Mouse (Mus musculus) neutrophil, adult 5-6 weeks (primary cell): ENCODE measurements around the gene Surf6. TPM values are rescaled to one million over a fixed set of nuclear protein-coding genes. Genes with fewer than 3 reads are reported as not detected.
A peak's percentile ranks its signal among the peaks of the same experiment; 100 is the strongest.
"Not testable (repeated sequence)": the region's sequence is repeated elsewhere in the genome, so short reads cannot be mapped to it uniquely, and the experiment has no call there.

ENCODE experiments used
- ATAC-seq: fragments of 151-379, 151-347 bp; 2 replicates; pipeline ENCODE4 v1.8.0; 2017; ENCODE audit warnings: mild to moderate bottlenecking, moderate TSS enrichment; ENCODE audit not compliant: insufficient number of reproducible peaks, poor library complexity, low FRiP score, severe bottlenecking; ENCODE audit errors: extremely low read depth
- total RNA-seq: library from RNA; stranded (forward); fragments of 200-1000 nt; gene quantifications from 2 replicates; pipeline ENCODE4 v1.2.3, GENCODE M21; 2017

The Surf6 gene
- total RNA-seq, 1 experiment from 2014 or later = 46.4 TPM

DNA sequence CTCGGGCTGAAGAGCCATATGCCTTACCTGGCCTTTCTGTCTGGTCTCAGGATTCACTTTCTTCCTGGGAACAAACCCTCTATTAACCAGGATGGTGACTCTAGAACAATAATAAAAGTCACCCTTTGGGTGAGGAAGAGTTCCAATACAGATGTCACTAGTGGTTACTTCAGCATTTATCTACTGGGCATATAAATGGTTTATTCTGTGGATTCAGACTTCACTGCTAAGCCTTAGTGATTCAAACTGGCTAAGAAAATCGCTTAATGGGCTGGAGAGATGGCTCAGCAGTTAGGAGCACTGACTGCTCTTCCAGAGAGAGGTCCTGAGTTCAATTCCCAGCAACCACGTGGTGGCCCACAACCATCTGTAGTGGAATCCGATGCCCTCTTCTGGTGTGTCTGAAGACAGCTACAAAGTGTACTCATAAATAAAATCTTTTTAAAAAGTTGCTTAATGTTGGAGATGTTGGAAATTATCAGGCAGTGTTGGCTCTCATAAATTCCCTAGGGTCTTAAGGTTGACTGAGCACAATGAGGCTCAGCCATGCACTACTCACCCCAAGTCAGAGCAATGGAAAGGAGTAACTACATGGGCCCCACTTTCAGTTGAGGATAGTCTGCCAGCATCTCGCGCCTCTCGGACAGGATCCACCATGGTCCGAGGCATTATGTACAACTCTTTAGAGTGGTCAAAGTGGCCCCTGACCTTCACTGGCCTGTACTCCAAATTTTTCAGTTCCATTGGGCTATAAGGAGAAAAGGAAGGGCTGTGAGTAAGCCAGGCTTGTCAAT lies 11.7 kb upstream of the Surf6 start:
- no peak for ATAC-seq

DNA sequence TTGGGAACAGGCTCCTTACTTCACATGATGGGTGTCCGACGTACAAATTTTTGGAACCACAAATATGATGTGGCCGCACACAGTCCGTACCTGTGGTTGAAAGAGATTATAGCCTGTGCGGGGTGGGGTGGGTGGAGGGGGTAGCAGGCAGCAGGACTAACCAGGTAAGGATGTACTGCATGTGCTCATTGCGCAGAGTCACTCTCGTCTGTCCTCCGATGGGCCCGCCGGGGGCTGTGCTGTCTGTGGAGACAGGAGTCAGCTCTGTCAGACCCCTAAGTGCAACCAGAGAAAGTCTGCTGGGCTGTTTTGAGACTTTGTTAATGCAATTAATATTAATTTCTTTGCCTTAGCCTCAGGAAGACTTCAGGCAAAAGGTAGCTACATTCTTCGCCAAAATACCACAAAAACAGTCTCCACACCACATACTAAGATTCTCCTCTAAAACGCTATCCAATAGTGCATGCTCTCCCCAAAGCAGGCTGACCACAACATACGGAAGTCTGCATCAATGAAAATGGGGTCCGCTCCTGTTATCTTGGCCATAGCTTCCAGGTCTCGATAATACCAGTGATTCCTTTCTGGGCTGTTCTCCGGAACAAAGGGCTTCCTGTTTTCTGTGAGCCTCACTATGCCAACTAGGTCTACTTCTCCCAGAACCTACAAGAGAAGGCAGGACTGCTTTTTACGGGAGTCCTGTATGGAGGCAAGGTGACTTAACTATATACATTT lies 10.9 kb upstream of the Surf6 start:
- no peak for ATAC-seq

DNA sequence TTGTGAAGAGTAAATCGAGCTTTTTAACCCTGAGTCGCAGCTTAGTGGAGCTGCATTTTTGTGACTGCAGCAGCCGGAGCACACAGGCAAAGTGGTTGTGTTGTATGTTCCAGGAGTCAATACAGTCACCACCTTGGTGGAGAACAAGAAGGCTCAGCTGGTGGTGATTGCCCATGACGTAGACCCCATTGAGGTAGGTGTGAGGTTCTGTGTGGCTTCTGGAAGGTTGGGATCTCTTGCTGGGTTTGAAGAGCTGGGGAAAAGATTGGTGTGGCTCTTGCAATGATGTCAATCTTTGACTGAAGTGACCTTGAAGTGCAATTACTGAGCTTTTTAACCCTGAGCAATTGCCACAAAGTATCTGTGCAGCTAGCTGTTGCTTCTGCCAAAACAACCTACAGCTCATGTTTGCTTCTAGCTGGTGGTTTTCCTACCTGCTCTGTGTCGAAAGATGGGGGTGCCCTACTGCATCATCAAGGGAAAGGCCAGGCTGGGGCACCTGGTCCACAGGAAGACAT lies 9.6 kb upstream of the Surf6 start:
- no peak for ATAC-seq

DNA sequence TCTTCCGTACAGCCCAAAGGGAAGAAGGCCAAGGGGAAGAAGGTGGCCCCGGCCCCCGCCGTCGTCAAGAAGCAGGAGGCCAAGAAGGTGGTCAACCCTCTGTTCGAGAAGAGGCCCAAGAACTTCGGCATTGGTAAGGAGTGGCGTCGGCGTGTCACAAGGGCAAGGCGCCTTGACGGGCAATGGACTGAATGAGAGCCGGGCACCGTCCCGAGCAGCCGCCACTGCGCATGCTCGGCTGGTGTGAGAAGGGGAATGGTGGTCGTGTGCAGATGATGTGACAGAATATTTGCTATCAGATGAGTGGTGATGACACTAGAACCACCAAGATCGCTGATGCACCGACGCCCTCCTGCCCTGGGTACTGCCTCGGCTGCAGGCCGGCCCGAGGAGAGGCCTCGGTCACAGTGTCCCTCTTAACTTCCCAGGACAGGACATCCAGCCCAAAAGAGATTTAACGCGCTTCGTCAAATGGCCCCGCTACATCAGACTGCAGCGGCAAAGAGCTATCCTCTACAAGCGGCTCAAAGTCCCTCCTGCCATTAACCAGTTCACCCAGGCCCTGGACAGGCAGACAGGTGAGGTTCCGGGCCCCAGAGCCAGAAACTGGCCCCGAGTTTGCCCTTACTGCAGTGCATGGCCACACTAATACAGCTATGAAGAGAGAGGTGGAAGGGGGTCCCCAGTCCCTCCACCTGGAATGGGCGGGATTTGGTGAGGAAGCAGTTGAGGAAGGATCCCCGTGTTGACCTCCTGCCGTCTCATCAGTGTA lies 8.5 kb upstream of the Surf6 start:
- no peak for ATAC-seq

DNA sequence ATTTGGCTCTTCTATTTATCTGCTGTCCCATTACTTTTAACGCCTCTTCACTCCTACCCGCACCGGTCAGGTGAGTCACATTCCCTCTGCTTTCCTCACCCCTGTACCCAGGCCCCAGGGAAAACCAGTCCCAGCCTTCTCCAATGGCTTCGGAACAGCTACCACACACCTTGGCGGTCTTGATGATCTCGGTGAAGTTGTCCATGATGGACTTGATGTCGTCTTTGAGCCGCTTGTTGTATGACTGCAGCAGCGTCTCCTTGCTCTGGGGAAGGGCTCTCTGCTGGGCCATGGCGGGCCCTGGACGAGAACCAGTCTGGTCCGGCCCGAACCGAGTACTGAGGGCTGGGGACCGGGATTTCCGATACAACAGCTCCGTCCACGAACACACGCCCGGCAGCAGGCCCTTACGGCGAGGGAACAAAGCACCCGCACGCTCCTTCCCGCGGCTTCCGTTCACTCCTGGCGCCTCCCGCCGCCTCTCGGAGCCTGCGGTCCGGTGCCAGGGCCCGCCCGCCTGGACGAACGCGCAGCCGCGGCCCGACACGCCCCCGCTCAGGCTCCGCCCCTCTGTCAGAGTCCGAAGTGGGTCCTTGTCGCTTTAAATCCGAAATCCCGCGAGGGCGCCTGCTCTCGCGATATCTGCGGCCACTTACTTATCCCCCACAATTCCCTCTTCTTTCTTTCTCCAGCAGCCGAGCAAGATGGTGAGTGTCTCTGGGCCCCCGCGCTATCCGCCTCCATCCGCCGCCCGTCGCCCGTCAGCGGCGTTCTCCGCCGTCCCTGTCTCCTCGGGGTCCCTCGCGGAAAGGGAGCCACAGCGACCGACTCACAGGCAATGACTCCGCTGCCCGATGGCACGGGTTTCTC lies 7.7 kb upstream of the Surf6 start, which contains the start of the genes Med22 and Rpl7a:
Med22 (minus strand) TSS at position 554 of the 870 bp plus-strand sequence.
Rpl7a (plus strand) TSS at position 641 of the 870 bp plus-strand sequence.
- peak; percentile 82 for ATAC-seq

DNA sequence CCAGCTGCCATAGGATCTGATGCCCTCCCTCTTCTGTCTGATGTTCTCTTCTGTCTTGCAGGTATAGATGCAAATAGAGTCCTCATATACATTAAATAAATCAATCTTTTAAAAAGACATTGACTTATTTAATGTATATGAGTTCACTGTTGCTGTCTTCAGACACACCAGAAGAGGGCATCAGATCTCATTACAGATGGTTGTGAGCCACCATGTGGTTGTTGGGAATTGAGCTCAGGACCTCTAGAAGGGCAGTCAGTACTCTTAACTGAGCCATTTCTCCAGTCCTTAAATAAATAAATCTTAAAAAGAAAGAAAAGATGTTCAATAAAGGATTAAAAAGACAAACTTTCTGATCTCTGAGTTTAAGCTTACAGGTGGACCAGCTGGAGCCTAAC lies 6.7 kb upstream of the Surf6 start:
- ATAC-seq = no peak

DNA sequence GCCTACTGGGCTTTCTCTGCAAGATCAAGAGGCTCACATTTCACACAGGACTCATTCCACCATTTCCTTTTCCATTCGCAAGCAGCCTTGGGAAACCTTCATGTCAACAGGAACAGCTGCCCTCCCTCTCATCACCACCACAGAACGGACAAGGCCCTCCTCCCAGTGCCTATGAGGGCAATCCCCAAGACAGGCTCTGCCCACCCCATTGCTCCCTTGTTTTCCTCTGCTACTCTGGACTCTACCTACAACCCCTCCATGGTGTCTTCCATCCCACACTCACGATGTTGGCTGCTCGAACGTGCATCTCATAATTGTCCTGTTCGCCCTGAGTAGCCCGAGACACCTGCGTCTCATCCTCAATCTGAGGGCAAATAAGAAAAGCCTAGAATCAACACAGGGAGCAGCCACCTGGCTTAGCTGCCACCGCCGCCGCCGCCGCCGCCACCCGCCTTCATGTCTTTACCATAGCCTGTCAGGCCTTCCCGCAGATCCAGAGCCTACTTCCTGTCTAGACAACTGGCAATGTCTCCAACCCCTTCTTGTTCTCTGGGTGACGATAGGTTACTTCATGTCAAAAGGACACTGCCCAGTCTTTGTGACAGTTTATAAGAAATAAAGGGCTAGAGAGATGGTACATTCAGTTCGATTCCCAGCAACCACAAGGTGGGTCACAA lies 6.2 kb upstream of the Surf6 start:
- no peak for ATAC-seq

DNA sequence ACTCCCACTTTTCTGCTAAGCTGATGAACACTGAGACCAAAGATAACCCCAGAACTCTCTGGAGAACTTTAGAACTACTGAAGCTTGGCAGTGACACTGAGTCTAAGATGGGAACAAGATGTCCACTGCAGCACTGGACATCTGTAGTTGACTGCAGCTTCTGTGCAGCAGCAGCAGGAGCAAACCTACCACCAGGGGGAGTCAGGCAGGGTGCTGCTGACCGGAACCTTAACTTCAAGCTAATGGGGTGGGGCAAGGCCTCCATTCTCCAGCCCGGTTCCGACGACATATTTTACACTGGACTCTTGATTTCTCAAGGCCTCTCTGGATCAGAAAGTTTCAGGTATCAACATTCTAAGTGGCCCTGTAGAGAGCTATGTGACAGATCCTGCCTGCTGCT lies 4.4 kb upstream of the Surf6 start:
- no peak for ATAC-seq

DNA sequence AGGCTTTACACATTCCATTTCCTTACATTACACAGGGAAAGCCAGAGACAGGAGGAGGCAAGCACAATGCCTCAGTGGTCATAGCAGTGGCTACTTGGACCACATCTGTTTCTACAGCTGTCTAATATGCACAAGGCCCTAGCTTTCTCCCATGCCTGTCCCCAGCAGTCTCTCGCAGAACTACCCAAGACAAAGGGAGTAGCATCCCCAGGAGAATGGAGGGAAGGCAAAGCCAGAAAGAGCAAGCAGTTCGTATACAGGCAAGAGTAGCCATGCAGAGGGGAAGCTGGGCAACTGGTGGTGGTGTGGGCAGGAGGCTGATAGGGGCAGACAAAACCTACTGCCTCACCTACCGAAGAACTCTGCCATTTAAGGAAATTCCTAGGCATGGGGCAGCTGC lies 3.8 kb upstream of the Surf6 start:
- ATAC-seq = no peak

DNA sequence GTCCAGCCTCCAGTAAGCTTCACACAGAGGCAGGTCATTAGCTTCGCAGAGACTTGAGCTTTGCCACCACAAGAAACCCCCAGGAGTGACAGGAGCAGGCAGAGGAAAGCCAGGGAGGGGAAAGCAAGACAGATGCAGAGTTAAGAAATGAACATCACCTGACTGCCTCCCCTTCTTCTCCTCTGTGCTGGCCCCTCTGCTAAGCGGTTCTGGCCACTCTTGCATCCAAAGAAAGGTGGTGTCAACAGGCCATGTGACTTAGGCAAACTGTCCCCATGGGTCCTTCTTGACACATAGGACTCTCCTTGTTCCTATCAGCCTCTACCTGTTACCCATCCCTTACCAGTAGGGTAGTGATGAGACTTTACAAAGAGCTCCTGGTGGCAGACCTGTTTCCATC lies 3.3 kb upstream of the Surf6 start:
- no peak for ATAC-seq

DNA sequence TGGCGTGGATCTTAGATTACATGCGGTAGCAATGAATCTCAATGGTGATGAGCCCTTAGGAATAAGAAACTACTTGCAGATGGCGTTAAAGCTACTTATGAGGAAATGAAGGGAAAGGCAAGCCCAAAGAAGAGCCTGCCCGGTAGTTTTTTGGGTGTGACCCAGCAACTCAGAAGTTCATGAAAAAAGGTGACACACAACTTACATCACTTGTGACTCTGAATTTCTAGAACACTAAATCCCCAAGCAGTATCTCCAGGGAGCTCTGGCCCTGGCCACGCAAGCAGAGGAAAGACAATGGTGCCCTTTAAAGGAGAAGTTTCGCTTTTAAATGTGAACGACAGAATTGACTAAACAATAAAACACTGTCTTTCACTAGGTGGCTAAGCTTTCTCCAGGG lies 632 bp upstream of the Surf6 start:
- no peak for ATAC-seq

DNA sequence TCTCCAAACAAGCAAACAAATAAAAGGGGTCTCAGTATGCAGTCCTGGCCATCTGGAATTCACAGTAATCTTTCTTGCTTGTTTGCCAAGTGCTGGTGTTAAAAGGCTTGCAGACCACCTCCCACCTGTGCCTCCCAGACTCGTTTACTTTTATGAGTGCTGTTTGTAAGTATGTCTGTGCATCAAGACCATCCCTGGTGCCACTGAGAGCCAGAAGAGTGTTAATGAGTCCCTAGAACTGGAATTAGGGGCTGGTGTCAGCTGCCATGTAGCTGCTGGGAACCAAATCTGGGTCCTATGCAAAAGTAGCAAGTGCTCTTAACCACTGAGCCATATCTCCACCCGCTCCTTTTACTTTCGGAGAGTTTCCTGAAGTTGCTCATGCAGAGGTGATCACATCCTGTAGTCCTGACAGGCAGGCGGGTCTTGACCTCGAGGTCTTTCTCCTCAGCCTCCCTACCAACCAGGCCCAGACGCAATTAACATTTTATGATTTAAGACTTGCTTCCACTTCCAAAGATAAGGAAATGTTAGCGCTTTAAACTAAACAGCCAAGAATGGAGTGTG lies 762 bp downstream of the Surf6 start:
- ATAC-seq = no peak

DNA sequence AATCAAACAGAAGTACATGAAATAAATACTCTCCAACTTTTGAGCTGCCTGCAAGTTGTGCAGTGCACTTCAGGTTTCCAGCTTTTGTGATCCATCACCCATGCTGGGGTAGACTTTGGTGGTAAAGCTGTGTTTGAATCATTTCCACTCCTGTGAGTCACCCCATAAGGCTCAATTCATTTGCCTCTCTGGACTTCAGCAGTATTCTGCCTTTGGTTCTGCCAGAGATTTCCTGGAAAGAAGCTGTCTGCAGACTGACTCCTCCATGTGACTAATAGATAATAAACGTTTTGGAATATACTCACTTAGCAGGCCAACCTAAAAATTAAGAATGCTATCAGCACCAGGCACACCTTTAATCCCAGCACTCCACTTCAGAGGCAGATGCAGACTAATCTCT lies 1.9 kb downstream of the Surf6 start:
- no peak for ATAC-seq

DNA sequence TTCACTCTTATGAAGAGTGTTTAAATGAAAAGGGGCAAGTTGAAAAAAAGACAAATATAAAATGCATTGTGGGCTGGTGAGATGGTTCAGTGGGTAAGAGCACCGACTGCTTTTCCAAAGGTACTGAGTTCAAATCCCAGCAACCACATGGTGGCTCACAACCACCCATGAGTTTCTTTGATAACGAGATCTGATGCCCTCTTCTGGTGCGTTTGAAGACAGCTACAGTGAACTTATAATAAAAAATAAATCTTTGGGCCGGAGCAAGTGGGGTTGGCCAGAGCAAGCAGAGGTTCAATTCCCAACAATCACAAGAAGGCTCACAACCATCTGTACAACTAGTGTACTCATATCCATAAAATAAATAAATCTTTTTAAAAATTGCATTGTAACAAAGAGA lies 6.8 kb downstream of the Surf6 start:
- no peak for ATAC-seq

DNA sequence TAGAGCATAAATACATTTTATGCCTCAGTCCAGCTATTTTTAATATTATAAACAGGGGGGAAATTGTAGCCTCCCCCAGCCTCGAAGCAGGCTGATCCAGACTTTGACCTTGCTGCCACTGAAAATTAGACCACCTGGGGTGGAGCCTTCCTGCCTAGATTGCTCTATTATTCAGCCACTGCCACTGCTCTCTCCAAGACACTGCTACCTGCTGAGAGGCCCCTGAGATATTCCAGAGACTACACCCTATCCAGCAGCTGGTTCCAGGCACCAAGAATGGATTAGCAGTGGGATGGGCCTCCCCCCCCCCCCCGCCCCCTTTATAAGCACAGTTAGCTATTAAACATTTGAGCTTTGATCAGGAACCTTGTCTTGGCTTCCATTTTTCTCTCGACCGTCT lies 16.5 kb downstream of the Surf6 start:
- ATAC-seq = not testable (repeated sequence)

DNA sequence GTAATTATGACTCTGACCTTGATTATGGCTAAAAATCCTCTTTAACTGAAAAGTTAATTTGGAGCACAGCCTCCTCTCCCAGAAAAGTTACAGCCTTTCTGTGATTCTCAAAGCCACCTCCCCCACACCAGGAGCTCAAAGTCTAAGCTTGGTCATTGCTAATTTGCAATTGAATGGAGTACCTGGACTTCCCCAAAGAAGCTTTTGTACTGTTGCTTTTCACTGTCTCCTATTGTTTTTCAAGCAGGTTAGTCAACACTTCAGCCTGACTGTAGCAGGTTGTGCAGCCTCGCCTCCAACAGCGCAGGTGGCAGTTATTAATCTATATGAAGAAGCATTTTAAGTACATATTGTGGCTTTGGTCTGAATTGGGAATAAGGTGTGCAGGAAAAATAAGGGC lies 17.1 kb downstream of the Surf6 start:
- not testable (repeated sequence) for ATAC-seq

DNA sequence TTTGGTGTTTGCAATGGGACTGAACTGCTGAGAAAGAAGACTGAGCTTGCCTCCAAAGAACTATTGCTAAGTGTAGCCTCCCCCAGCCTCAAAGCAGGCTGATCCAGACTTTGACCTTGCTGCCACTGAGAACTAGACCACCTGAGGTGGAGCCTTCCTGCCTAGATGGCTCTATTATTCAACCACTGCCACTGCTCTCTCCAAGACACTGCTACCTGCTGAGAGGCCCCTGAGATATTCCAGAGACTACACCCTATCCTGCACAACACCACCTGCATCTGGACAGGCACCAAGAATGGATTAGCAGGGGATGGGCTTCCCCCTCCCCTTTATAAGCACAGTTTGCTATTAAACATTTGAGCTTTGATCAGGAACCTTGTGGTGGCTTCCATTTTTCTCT lies 24.1 kb downstream of the Surf6 start:
- ATAC-seq = no peak

DNA sequence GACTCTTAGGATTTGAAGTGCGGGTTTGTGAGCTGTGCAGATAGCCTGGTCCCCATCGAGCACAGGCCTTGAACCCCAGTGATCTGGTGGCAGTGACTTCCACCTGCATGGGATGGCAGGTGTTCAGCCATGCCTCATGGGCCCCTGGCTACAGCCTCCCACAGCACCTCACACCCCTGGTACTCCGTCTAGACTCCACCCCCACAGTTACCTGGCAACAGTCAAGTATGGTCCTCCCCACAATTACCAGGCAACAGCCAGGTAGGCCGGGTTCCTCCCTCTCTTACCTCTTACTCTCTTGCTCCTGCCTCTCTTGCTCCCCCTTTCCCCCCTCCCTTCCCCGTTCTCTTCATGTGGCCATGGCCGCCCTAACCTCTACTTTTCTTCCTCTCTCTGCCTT lies 32.0 kb downstream of the Surf6 start:
- ATAC-seq = no peak; the same call in 1 of the 2 replicates
